Mouse (Mus musculus): ENCODE measurements around the gene Ets1. TPM values are rescaled to one million over a fixed set of nuclear protein-coding genes. Genes with fewer than 3 reads are reported as not detected.

Ets1 gene
- total and polyA plus RNA-seq, 2 experiments from 2014 or later: 12.3 to 21.2 TPM

DNA sequence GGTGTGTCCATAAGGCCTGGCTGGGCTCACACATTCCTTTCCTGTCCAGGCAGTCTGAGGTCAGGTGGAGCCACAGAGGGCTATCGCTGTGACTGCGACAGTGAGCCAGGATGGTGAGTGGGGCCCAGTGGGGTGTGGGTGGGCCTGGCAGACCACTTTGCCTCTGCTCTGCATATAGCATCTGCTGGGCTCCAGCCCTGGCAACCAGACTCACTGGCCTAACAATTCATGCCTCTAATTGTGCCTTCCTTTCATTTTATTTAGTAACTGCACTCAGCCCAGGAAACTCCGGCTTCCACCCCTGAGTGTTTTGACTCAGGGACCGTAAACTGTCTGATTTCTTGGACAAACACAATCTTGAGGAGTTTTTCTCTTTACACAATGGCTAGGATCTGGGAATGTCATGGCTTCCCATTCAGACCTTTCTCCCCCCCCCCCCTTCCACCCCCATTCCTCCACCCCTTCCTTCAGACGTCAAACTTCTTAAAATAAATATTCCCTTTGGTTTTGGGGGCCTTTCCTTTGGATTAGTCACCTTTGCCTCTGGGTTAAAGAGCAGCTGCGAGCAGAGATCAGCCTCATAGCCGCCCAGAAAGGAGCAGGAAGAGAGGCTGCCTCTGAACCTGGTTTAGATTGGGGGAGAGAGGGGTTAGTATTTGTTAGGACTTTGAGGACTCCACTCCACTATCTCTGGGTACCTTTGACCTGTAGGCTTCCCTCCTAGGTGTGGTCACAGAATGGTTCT, 40.8 kb upstream of the Ets1 start:
- Histone ChIP-seq H3K27ac (ENCODE audit: low read depth, low read length) (no peak overlapping the region), H3K36me3 (ENCODE audit: insufficient read depth) (no peaks in the 10 kb centered on the region), H3K4me2 (ENCODE audit: low read depth) (no peak overlapping the region), H3K9me3 (ENCODE audit: low read length) (no peaks in the 10 kb centered on the region), H3K27me3 (ENCODE audit: insufficient read depth, low read length) (no peaks in the 10 kb centered on the region), H3K9ac (no peak overlapping the region), H3K4me1 (ENCODE audit: insufficient read depth) (no peaks in the 10 kb centered on the region), H3K4me3 (ENCODE audit: low read depth, low read length) (no peak overlapping the region)
- ATAC-seq (no peak), DNase-seq (no peak)
- WGBS: 52% methylated on average over 7 of the region's 7 CpGs
- no peak for TF ChIP-seq CTCF (IDR thresholded peaks at IDR 0.05; ENCODE audit: low read depth)

DNA sequence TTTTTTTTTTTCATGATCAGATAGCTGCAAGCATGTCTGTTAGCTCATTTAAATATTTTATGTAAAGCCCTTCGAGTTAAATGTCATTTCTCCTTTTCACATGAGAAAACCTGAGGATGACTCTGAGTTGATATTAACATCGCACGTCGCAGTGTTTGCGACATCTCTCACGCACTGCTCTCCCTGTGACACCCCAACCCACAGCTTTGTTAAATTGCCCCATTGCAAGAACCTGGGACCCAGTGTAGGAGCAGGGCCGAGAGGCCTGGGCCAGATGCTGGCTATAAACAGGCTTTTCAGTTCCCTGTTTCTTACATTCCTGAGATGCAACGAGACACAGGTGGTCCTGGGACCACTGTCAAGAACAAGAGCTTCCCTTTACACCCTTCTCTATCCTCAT, 39.7 kb upstream of the Ets1 start:
- no peak for DNase-seq
- H3K4me1 ChIP-seq (ENCODE audit: insufficient read depth): no peaks in the 10 kb centered on the region
- WGBS: 77% methylated on average over 8 of the region's 8 CpGs
- no peak overlapping the region for H3K4me3 ChIP-seq (ENCODE audit: low read depth, low read length)
- no peak for TF ChIP-seq CTCF (IDR thresholded peaks at IDR 0.05; ENCODE audit: low read depth)
- H3K4me2 ChIP-seq (ENCODE audit: low read depth): no peak overlapping the region
- H3K36me3 ChIP-seq (ENCODE audit: insufficient read depth): no peaks in the 10 kb centered on the region
- H3K27ac ChIP-seq (ENCODE audit: low read depth, low read length): no peak overlapping the region
- ATAC-seq: no peak
- no peak overlapping the region for H3K9ac ChIP-seq
- H3K27me3 ChIP-seq (ENCODE audit: insufficient read depth, low read length): no peaks in the 10 kb centered on the region
- H3K9me3 ChIP-seq (ENCODE audit: low read length): no peaks in the 10 kb centered on the region

DNA sequence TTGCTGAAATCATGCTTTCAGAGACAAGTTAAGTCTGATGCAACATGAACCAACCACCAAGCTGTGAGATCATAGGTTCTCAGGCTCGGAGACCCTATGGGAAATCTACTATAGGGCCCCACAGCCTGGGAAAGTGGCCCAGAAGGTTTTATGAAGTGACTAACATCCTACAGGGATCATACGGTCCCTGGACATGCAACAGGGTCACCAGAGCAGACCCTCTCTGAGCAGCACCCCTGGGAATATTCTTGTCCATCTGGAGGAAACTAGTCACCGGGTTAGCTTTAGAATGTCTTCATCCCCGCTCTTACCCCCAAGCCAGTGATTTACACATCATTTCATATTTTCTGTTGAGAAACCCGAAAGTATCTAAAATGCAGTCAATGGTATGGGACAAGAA, 34.1 kb upstream of the Ets1 start:
- 89% methylated on average over 5 of the region's 5 CpGs for WGBS
- no peak overlapping the region for H3K27ac ChIP-seq (ENCODE audit: low read depth, low read length)
- ATAC-seq: no peak

DNA sequence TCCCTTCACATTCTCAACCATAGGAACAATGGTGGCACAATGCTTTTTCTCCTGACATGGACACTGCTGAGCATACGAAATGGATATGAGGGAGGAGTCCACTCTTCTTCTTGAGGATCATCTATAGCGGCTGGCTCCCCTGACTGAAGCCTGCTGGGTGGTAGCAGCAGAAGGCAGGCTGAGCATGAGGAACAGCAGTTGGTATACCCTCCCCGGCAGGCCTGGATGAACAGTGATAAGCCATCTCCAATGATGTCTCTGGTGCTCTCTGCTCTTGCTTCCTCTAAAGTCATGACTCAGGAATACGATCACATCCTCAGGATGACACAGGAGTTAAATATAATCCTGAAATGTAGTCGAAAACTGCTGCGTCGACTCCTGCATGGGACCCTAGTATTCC, 32.9 kb upstream of the Ets1 start:
- 88% methylated on average over 7 of the region's 7 CpGs for WGBS
- H3K27me3 ChIP-seq (ENCODE audit: insufficient read depth, low read length): no peaks in the 10 kb centered on the region
- H3K36me3 ChIP-seq (ENCODE audit: insufficient read depth): no peaks in the 10 kb centered on the region
- TF ChIP-seq CTCF (IDR thresholded peaks at IDR 0.05; ENCODE audit: low read depth): no peak
- H3K4me1 ChIP-seq (ENCODE audit: insufficient read depth): no peaks in the 10 kb centered on the region
- H3K4me2 ChIP-seq (ENCODE audit: low read depth): no peak overlapping the region
- no peaks in the 10 kb centered on the region for H3K9me3 ChIP-seq (ENCODE audit: low read length)
- H3K4me3 ChIP-seq (ENCODE audit: low read depth, low read length): no peak overlapping the region
- ATAC-seq: no peak
- no peak for DNase-seq
- H3K27ac ChIP-seq (ENCODE audit: low read depth, low read length): no peak overlapping the region
- no peak overlapping the region for H3K9ac ChIP-seq

More for the DNA sequence above, 34.1 kb upstream of the Ets1 start:
- no peak overlapping the region for H3K9ac ChIP-seq
- H3K4me3 ChIP-seq (ENCODE audit: low read depth, low read length): no peak overlapping the region
- H3K4me2 ChIP-seq (ENCODE audit: low read depth): no peak overlapping the region
- no peak for TF ChIP-seq CTCF (IDR thresholded peaks at IDR 0.05; ENCODE audit: low read depth)
- H3K9me3 ChIP-seq (ENCODE audit: low read length): no peaks in the 10 kb centered on the region
- H3K4me1 ChIP-seq (ENCODE audit: insufficient read depth): no peaks in the 10 kb centered on the region
- no peak for DNase-seq
- no peaks in the 10 kb centered on the region for H3K27me3 ChIP-seq (ENCODE audit: insufficient read depth, low read length)
- H3K36me3 ChIP-seq (ENCODE audit: insufficient read depth): no peaks in the 10 kb centered on the region

DNA sequence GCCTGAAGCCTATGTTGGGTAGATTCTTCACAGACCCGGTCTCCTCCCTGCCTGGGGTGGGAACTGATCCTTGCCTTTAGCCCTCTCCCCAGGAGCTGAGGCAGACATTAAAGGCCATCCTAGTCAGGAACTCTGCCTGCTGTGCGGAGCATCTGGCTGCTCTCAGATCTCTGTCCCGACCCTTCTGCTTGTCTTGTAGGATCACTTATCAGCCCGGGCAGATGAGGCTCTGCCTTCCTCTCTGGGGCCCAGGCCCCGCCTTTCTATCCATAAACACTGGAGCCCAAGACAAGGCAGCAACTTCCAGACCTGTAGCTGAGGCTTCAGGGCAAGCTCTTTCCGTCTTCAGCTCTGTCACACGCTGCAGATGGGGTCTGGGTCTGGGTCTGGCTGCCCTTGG, 28.8 kb upstream of the Ets1 start:
- no peak overlapping the region for H3K4me2 ChIP-seq (ENCODE audit: low read depth)
- DNase-seq (no peak), ATAC-seq (no peak)
- H3K27ac ChIP-seq (ENCODE audit: low read depth, low read length): no peak overlapping the region
- no peaks in the 10 kb centered on the region for H3K36me3 ChIP-seq (ENCODE audit: insufficient read depth)
- TF ChIP-seq CTCF (IDR thresholded peaks at IDR 0.05; ENCODE audit: low read depth): no peak
- H3K4me1 ChIP-seq (ENCODE audit: insufficient read depth): no peaks in the 10 kb centered on the region
- H3K9ac ChIP-seq: no peak overlapping the region
- H3K9me3 ChIP-seq (ENCODE audit: low read length): no peaks in the 10 kb centered on the region
- no peak overlapping the region for H3K4me3 ChIP-seq (ENCODE audit: low read depth, low read length)
- no peaks in the 10 kb centered on the region for H3K27me3 ChIP-seq (ENCODE audit: insufficient read depth, low read length)
- 52% methylated on average over 7 of the region's 7 CpGs for WGBS

DNA sequence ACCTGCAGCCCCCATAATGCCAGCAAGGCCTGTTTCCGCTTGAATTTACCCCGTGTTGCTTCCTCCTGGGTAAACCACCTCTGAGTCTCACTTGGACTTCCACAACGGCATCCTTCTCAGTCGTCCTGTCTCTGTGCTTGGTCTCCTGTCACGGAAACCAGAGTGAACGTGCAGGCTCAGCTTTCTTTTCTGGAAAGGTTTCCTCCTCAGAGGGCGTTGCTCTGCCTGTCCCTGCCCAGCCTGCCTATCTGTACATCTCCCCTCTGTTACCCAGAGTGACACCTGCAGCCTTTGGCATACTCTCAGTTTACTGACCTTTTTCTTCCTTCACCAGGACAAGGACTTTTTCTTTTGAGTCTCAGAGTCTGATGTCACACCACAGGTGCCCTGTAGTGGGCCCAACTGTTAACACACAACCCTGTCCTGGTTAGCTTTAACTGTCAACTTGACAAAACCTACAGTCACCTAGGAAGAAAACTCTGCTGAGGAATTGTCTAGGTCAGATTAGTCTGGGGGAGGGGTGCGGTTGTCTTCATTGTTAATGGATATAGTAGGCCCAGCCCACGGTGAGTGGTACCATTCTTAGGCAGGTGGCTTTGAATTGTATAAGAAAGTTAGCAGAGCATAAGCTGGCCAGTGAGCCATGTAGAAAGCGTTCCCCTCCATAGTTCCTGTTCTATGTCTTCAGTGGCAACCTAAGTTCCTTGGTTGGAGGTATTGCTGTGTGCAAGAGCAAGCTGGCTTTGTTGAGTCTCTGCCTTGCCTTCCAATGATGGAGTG, 27.0 kb upstream of the Ets1 start:
- TF ChIP-seq CTCF (IDR thresholded peaks at IDR 0.05; ENCODE audit: low read depth): no peak
- no peaks in the 10 kb centered on the region for H3K9me3 ChIP-seq (ENCODE audit: low read length)
- no peak overlapping the region for H3K27ac ChIP-seq (ENCODE audit: low read depth, low read length)
- ATAC-seq (no peak), DNase-seq (no peak)
- no peaks in the 10 kb centered on the region for H3K27me3 ChIP-seq (ENCODE audit: insufficient read depth, low read length)
- no peak overlapping the region for H3K4me3 ChIP-seq (ENCODE audit: low read depth, low read length)
- no peaks in the 10 kb centered on the region for H3K4me1 ChIP-seq (ENCODE audit: insufficient read depth)
- H3K4me2 ChIP-seq (ENCODE audit: low read depth): no peak overlapping the region
- WGBS: 86% methylated on average over 10 of the region's 10 CpGs
- no peaks in the 10 kb centered on the region for H3K36me3 ChIP-seq (ENCODE audit: insufficient read depth)
- no peak overlapping the region for H3K9ac ChIP-seq

DNA sequence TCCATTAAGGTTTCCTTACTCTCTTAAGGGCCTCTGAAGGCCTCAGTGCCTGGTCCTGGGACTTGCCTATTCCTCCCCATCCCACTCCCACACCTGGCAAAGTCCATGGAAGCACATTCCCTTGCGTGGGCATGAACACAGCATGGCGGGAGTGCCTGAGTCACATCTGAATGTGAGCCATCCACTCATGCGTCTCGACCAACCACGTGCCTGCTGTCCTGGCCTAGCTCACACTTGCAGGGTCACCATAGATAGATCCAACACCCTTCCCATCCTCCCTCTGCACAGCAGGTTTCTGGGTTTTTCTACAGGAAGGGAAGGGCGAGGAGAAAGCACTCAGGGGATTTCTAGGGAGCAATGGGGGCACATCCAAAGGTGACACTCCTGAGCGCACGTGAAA, 25.8 kb upstream of the Ets1 start:
- Histone ChIP-seq H3K4me3 (ENCODE audit: low read depth, low read length) (no peak overlapping the region), H3K4me1 (ENCODE audit: insufficient read depth) (no peaks in the 10 kb centered on the region), H3K27ac (ENCODE audit: low read depth, low read length) (no peak overlapping the region), H3K27me3 (ENCODE audit: insufficient read depth, low read length) (no peaks in the 10 kb centered on the region), H3K4me2 (ENCODE audit: low read depth) (no peak overlapping the region), H3K9ac (no peak overlapping the region), H3K36me3 (ENCODE audit: insufficient read depth) (no peaks in the 10 kb centered on the region), H3K9me3 (ENCODE audit: low read length) (no peaks in the 10 kb centered on the region)
- TF ChIP-seq CTCF (IDR thresholded peaks at IDR 0.05; ENCODE audit: low read depth): no peak
- DNase-seq (no peak), ATAC-seq (no peak)
- WGBS: 91% methylated on average over 8 of the region's 8 CpGs

Measured in forebrain, postnatal 0 days (tissue).